Mouse (Mus musculus) cortical plate, adult 2 months (tissue): ENCODE measurements around the gene Sgsm1. TPM values are rescaled to one million over a fixed set of nuclear protein-coding genes. Genes with fewer than 3 reads are reported as not detected.

Experiments used
- H3K27ac ChIP-seq: fragments of 200-500 bp; 2 replicates; pipeline ENCODE4 v1.5.1; 2012; ENCODE audit warnings: low read length, control low read depth, inconsistent platforms; ENCODE audit not compliant: insufficient read depth
- H3K4me1 ChIP-seq: fragments of 200-500 bp; 2 replicates; pipeline ENCODE4 v1.6.1; 2011; ENCODE audit warnings: low read length; ENCODE audit not compliant: control insufficient read depth, insufficient read depth
- H3K4me3 ChIP-seq: fragments of 200-500 bp; 2 replicates; pipeline ENCODE4 v1.5.1; 2011; ENCODE audit warnings: mild to moderate bottlenecking, low read length, control low read depth; ENCODE audit not compliant: insufficient read depth
- CTCF ChIP-seq: fragments of 200-500 bp; IDR thresholded peaks from 2 replicates; pipeline ENCODE4 v1.5.1; 2011; ENCODE audit warnings: mild to moderate bottlenecking, control low read depth, low read length; ENCODE audit not compliant: insufficient read depth; ENCODE audit errors: extremely low read depth
- POLR2A ChIP-seq: fragments of 200-500 bp; IDR thresholded peaks from 2 replicates; pipeline ENCODE4 v1.6.1; 2011; ENCODE audit warnings: mild to moderate bottlenecking, low read length, control low read depth; ENCODE audit not compliant: insufficient read depth; ENCODE audit errors: extremely low read depth
- polyA plus RNA-seq: library from polyadenylated mRNA; depleted of rRNA; stranded (reverse); fragments of >200 nt; gene quantifications from 2 replicates; pipeline ENCODE4 v1.2.3, GENCODE M21; 2012

The Sgsm1 gene
- polyA plus RNA-seq, 1 experiment: 58.1 TPM

GRCm38 (mm10) chr5:113214455-113214854 lies 96.1 kb downstream of the Sgsm1 start:
- H3K4me3 ChIP-seq: no peak overlapping the region
- TF ChIP-seq CTCF: no peak
- no peak for TF ChIP-seq POLR2A
- H3K4me1 ChIP-seq: 0 out of 2 replicates have a peak, but pooled peaks cover 1% of the 10 kb centered on the region
- H3K27ac ChIP-seq: no peak overlapping the region

DNA sequence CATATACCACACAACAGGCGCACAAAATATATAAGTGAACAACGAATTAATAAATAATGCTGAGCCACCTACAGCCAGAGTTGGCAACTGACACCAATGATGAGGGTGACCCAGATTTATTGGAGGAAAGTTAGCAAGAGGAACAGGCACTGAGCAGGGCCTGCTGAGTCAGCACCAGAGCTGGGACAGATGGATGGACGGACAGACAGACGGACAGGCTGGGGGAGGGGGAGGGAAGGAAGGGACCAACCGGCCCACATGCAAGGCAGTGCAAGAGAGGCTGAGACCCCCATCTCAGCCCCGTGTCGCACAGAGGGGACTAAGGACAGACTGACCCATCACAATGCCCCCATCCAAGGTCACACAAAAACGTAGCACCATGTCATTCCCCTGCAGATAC lies 96.5 kb downstream of the Sgsm1 start:
- no peak for TF ChIP-seq CTCF
- no peak for TF ChIP-seq POLR2A
- Histone ChIP-seq H3K4me3 (no peak overlapping the region), H3K4me1 (0 out of 2 replicates have a peak, but pooled peaks cover 1% of the 10 kb centered on the region), H3K27ac (no peak overlapping the region)

DNA sequence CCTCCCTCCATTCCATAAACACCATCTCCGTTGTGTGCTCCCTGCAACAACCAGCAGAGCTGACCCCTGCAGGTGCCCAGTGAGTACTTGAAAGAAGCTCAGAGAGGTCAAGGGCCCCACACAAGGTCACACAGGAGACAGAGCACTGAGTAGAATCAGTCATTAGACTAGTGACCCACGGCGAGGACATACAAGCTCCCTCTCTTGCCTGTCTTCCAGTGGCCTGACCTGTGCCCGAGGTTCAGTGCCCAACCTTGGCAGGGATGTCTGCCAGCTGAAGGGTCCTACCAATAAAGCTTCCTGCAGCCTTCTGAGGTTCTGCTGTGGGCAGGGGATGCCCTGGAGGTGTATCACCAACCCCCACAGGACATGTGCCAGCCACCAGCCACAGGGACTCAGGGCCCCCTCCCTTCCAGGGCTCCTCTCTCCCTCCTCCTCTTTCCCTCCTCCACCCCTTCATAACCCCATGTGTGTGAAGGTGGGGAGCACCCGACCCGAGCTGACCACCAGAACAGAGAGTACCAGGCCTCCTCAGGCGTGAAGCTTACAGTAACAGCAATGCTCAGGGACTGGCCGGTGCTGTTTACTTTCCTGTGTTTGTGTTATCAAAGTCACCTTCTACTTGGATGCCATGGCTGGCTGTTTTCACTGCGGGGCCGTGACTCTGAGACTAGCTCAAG lies 98.3 kb downstream of the Sgsm1 start:
- TF ChIP-seq POLR2A (no peak), CTCF (no peak)
- Histone ChIP-seq H3K4me1 (peaks cover 1% of the 10 kb centered on the region; the same call in 1 of the 2 replicates), H3K27ac (no peak overlapping the region), H3K4me3 (no peak overlapping the region)

GRCm38 (mm10) chr5:113210314-113210713 lies 100.3 kb downstream of the Sgsm1 start:
- no peak overlapping the region for H3K4me3 ChIP-seq
- TF ChIP-seq CTCF: no peak
- TF ChIP-seq POLR2A: no peak
- H3K27ac ChIP-seq: no peak overlapping the region
- H3K4me1 ChIP-seq: peaks cover 1% of the 10 kb centered on the region

DNA sequence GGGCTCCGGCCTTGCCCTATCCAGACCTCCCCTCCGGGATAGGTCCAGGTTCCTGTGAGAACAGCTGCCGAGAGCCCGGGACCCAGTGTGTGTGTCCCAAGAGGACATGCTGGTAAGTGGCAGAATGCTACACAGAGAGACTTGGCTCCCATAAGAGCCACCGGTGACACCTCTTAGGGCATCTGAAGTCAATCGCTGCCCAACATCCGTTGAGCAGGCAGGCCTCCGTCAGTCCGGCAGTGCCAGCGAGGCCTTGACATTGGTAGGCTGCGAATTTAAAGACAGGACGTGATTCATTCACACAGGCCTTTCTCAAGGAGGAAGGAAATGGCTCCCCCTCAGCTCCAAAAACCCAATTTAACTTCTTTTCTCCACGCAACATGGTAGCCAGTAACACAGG lies 100.7 kb downstream of the Sgsm1 start:
- Histone ChIP-seq H3K27ac (peak overlapping the region; percentile 76), H3K4me1 (peaks cover 1% of the 10 kb centered on the region), H3K4me3 (no peak overlapping the region)
- no peak for TF ChIP-seq POLR2A
- no peak for TF ChIP-seq CTCF

DNA sequence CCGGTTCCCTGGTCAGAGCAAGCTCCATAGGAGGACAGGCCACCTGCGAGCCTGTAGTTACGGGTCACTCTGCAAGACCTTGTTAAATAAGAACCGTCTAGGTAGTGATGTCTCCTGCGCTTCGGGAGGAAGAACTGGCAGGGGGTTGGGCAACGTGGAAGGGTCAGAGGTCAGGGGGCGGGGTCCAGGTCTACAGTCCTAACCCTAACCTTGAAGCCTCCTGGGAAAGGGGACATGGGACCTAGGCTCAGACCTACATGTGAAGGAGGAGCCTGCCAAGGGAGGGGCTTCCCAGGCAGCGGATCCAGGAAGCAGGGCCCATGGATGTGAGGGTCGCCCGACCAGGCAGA lies 101.2 kb downstream of the Sgsm1 start:
- peak overlapping the region; percentile 76 for H3K27ac ChIP-seq
- peaks cover 1% of the 10 kb centered on the region for H3K4me1 ChIP-seq
- no peak for TF ChIP-seq CTCF
- TF ChIP-seq POLR2A: no peak
- no peak overlapping the region for H3K4me3 ChIP-seq

GRCm38 (mm10) chr5:113208622-113209400 lies 101.8 kb downstream of the Sgsm1 start:
- TF ChIP-seq CTCF (no peak), POLR2A (no peak)

GRCm38 (mm10) chr5:113208048-113208447 lies 102.5 kb downstream of the Sgsm1 start:
- Histone ChIP-seq H3K4me3 (no peak overlapping the region), H3K4me1 (peaks cover 1% of the 10 kb centered on the region), H3K27ac (peak overlapping the region; percentile 64)
- TF ChIP-seq CTCF (no peak), POLR2A (no peak)

More at GRCm38 (mm10) chr5:113208622-113209400, 101.8 kb downstream of the Sgsm1 start:
- no peak overlapping the region for H3K4me3 ChIP-seq
- H3K27ac ChIP-seq: peak overlapping the region; percentile 76
- peaks cover 1% of the 10 kb centered on the region for H3K4me1 ChIP-seq

- TF ChIP-seq CTCF (no peak), POLR2A (no peak)
- H3K4me3 ChIP-seq: no peak overlapping the region
- peaks cover 1% of the 10 kb centered on the region for H3K4me1 ChIP-seq
- no peak overlapping the region for H3K27ac ChIP-seq
Measured at GRCm38 (mm10) chr5:113206670-113207352, 103.8 kb downstream of the Sgsm1 start.
